Mouse (Mus musculus) heart, postnatal 0 days (tissue): ENCODE data around the gene Mapk1.

Experiments
- CTCF ChIP-seq: IDR thresholded peaks from 2 replicates; pipeline ENCODE4 v1.5.1; 2016; ENCODE audit warnings: antibody characterized with exemption, control low read depth, low read depth
- EP300 ChIP-seq: IDR thresholded peaks from 2 replicates; pipeline ENCODE4 v1.6.1; 2016; ENCODE audit warnings: antibody characterized with exemption, low read depth

- TF ChIP-seq CTCF (no peak), EP300 (no peak)
Measured at GRCm38 (mm10) chr16:17024469-17025148, 41.4 kb downstream of the Mapk1 start.
